Mouse (Mus musculus) embryonic fibroblast, embryonic 13.5 days (primary cell): Measurements from ENCODE around the gene Tpm4.

ENCODE experiments used
- CTCF ChIP-seq: IDR thresholded peaks from 2 replicates; pipeline ENCODE4 v1.5.1; 2011; ENCODE audit warnings: mild to moderate bottlenecking, control low read depth, low read length, moderate library complexity, borderline replicate concordance; ENCODE audit not compliant: insufficient read depth
- POLR2A ChIP-seq: IDR thresholded peaks from 2 replicates; pipeline ENCODE4 v1.6.1; 2011; ENCODE audit warnings: low read depth, mild to moderate bottlenecking, control low read depth, low read length, moderate library complexity

DNA sequence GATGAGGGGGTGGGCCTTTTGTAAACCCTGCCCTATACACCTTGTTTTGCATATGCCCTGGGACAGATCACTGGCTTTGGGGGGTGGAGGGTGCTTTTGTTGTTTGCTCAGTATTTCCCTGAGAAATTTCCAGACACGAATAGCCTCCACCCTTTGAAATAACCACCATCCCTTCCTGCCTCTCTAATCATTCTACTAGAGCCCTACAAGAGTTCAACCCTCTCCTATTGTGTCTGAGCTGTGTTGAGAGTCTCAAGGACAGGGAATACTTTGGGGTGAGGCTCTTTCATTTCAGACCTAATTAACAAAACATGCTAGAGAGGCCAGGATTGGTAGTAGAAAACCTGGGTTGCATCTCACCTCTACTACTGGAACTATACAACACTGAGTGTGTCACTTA, 14.3 kb downstream of the Tpm4 start:
- TF ChIP-seq CTCF (no peak), POLR2A (no peak)
